ENCODE assay signal across 13 mouse cellular contexts in the genomic region with DNA sequence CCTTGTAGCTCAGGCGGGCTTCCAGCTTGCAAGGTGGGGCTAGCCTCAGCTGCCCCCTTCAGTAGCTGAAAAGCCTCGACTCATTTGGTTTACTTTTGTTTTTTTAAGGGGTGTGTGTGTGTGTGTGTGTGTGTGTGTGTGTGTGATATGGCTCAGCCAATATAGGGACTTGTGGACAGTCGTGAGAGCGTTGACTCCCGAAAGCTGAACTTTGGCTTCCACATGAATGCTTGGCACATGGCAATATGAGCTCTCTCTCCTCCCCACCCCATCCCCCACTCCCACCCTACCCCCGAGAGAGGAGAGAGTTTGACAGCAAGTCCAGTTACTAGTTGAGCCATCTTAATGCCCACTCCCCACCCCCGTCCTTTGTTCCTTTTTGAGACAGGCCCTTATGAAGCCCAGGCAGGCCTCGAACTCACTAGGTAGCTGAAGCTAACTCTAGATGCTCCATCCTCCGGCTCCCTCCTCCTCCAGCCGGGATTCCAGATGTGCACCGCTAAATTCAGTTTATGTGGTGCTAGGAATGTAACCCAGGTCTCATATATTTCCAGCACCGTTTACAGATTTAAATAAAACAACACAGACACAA.
A peak's percentile ranks its signal among the peaks of the same experiment; 100 is the strongest.
DNase-seq lines count a peak whose midpoint lies in the region; ATAC-seq lines count a peak whose summit lies in the region.
"Had no signal": no experiment of that assay in that cellular context is flagged by ENCODE, and none has a peak within 500 bp of the region (broad histone marks: within the 10 kb centered on the region; RNA-seq: fewer than 3 reads in every experiment).

No protein-coding gene starts in this region.

- H3K36me3 ChIP-seq in intestine, embryonic 14.5 days (ENCODE audit: control insufficient read depth, insufficient read depth, low read length) = no peaks in the 10 kb centered on the region
- H3K36me3 ChIP-seq in intestine, embryonic 16.5 days (ENCODE audit: control insufficient read depth, insufficient read depth, low read length) = no peaks in the 10 kb centered on the region
- H3K36me3 ChIP-seq in neural tube, embryonic 11.5 days (ENCODE audit: control insufficient read depth, insufficient read depth, low read length) = no peaks in the 10 kb centered on the region
- no peaks in the 10 kb centered on the region for H3K36me3 ChIP-seq in heart, embryonic 12.5 days
- H3K36me3 ChIP-seq: G1E; limb, embryonic 12.5 days; stomach, embryonic 15.5 days had no signal

- H3K4me3 ChIP-seq in intestine, embryonic 14.5 days (ENCODE audit: low read depth, low read length) = no peak overlapping the region
- no peak overlapping the region for H3K4me3 ChIP-seq in intestine, embryonic 16.5 days (ENCODE audit: low read length)
- no peak overlapping the region for H3K4me3 ChIP-seq in neural tube, embryonic 11.5 days (ENCODE audit: low read depth, low read length)
- no peak overlapping the region for H3K4me3 ChIP-seq in heart, embryonic 12.5 days

- no peak overlapping the region for H3K27ac ChIP-seq in intestine, embryonic 14.5 days (ENCODE audit: low read depth)
- H3K27ac ChIP-seq in intestine, embryonic 16.5 days (ENCODE audit: low read length) = no peak overlapping the region
- H3K27ac ChIP-seq in neural tube, embryonic 11.5 days (ENCODE audit: low read depth, low read length) = no peak overlapping the region
- H3K27ac ChIP-seq in heart, embryonic 12.5 days (ENCODE audit: poor library complexity, severe bottlenecking) = no peak overlapping the region
- H3K27ac ChIP-seq: macrophage; stomach, embryonic 15.5 days had no signal

- peak; percentile 64 for DNase-seq in cerebellum, adult 11-12 months
- no peak for DNase-seq in cerebellum, adult 18-20 months
- no peak for DNase-seq in intestine, embryonic 14.5 days (ENCODE audit: low spot score)
- DNase-seq in neural tube, embryonic 11.5 days (ENCODE audit: low spot score) = peak; percentile 34
- DNase-seq in neural tube, embryonic 10.5 days (ENCODE audit: extremely low spot score, low spot score) = no peak
- DNase-seq in adrenal gland, postnatal 14 days = no peak

- peaks cover 8% of the 10 kb centered on the region for H3K4me1 ChIP-seq in intestine, embryonic 14.5 days (replicated peaks; ENCODE audit: control insufficient read depth, insufficient read depth, low read length)
- H3K4me1 ChIP-seq in intestine, embryonic 16.5 days (ENCODE audit: control insufficient read depth, insufficient read depth, low read length) = peaks cover 12% of the 10 kb centered on the region
- H3K4me1 ChIP-seq in neural tube, embryonic 11.5 days (ENCODE audit: control insufficient read depth, insufficient read depth, low read length) = peaks cover 3% of the 10 kb centered on the region; the same call in 1 of the 2 replicates
- H3K4me1 ChIP-seq in heart, embryonic 12.5 days (replicated peaks) = peaks cover 14% of the 10 kb centered on the region

- 0 out of 2 replicates have a peak, but pooled peaks cover 3% of the 10 kb centered on the region for H3K27me3 ChIP-seq in intestine, embryonic 14.5 days (replicated peaks; ENCODE audit: control insufficient read depth, insufficient read depth, low read length)
- H3K27me3 ChIP-seq in intestine, embryonic 16.5 days (replicated peaks; ENCODE audit: control insufficient read depth, insufficient read depth, low read length) = no peaks in the 10 kb centered on the region
- H3K27me3 ChIP-seq in neural tube, embryonic 11.5 days (ENCODE audit: control insufficient read depth, insufficient read depth, low read length) = peaks cover 3% of the 10 kb centered on the region; the same call in 1 of the 2 replicates
- H3K27me3 ChIP-seq in heart, embryonic 12.5 days (replicated peaks) = 0 out of 2 replicates have a peak, but pooled peaks cover 13% of the 10 kb centered on the region
- H3K27me3 ChIP-seq: stomach, embryonic 15.5 days had no signal

- 58% methylated on average over 12 of the region's 12 CpGs for WGBS in intestine, embryonic 14.5 days
- WGBS in intestine, embryonic 16.5 days = 72% methylated on average over 12 of the region's 12 CpGs
- WGBS in neural tube, embryonic 11.5 days = 52% methylated on average over 12 of the region's 12 CpGs
- 55% methylated on average over 12 of the region's 12 CpGs for WGBS in heart, embryonic 12.5 days

- H3K4me2 ChIP-seq in intestine, embryonic 14.5 days (ENCODE audit: low read length) = peak overlapping the region; percentile 89; the same call in 1 of the 2 replicates
- H3K4me2 ChIP-seq in intestine, embryonic 16.5 days (ENCODE audit: low read depth, low read length) = no peak overlapping the region
- H3K4me2 ChIP-seq in neural tube, embryonic 11.5 days (ENCODE audit: low read depth) = no peak overlapping the region; the same call in 1 of the 2 replicates
- H3K4me2 ChIP-seq in heart, embryonic 12.5 days = no peak overlapping the region

- H3K9me3 ChIP-seq in intestine, embryonic 14.5 days (ENCODE audit: control insufficient read depth, low read length) = no peaks in the 10 kb centered on the region
- no peaks in the 10 kb centered on the region for H3K9me3 ChIP-seq in intestine, embryonic 16.5 days (ENCODE audit: control insufficient read depth, low read length)
- no peaks in the 10 kb centered on the region for H3K9me3 ChIP-seq in neural tube, embryonic 11.5 days (ENCODE audit: control insufficient read depth, low read length)
- no peaks in the 10 kb centered on the region for H3K9me3 ChIP-seq in heart, embryonic 12.5 days (replicated peaks)
- H3K9me3 ChIP-seq: G1E; limb, embryonic 12.5 days; stomach, embryonic 15.5 days had no signal

- no peak overlapping the region for H3K9ac ChIP-seq in intestine, embryonic 14.5 days (ENCODE audit: low read length)
- no peak overlapping the region for H3K9ac ChIP-seq in intestine, embryonic 16.5 days (ENCODE audit: low read depth, low read length)
- no peak overlapping the region for H3K9ac ChIP-seq in neural tube, embryonic 11.5 days (ENCODE audit: low read length)
- H3K9ac ChIP-seq in heart, embryonic 12.5 days = no peak overlapping the region

- ATAC-seq in intestine, embryonic 14.5 days (replicated peaks; ENCODE audit: low FRiP score, low TSS enrichment, low read depth) = no peak
- no peak for ATAC-seq in intestine, embryonic 16.5 days
- no peak for ATAC-seq in neural tube, embryonic 11.5 days (ENCODE audit: insufficient read depth, low FRiP score, low TSS enrichment)
- no peak for ATAC-seq in heart, embryonic 12.5 days (ENCODE audit: insufficient number of reproducible peaks, low FRiP score)
- ATAC-seq: intestine, postnatal 0 days had no signal

Comparison
In these comparisons a context has a peak if more than half of its experiments do, and no peak if none do; other contexts are left out.
1. DNase-seq: peak in cerebellum, adult 11-12 months (single experiment) and neural tube, embryonic 11.5 days (single experiment); none in cerebellum, adult 18-20 months (0 of 2), intestine, embryonic 14.5 days (single experiment), neural tube, embryonic 10.5 days (single experiment) and adrenal gland, postnatal 14 days (single experiment).